Mouse (Mus musculus) kidney, embryonic 15.5 days (tissue): ENCODE measurements around the gene Snf8. TPM values are rescaled to one million over a fixed set of nuclear protein-coding genes. Genes with fewer than 3 reads are reported as not detected.
A peak's percentile ranks its signal among the peaks of the same experiment; 100 is the strongest.

Source experiments
- ATAC-seq: fragments of 200-750 bp; cut with Nextera tagmentation; replicated peaks from 2 replicates; pipeline ENCODE4 v1.8.0; 2017; ENCODE audit warnings: moderate TSS enrichment; ENCODE audit not compliant: low FRiP score
- H3K27ac ChIP-seq: fragments of 300-500 bp; sonication (generic); 2 replicates; pipeline ENCODE4 v1.5.1; 2015; ENCODE audit warnings: mild to moderate bottlenecking, inconsistent platforms
- H3K27me3 ChIP-seq: fragments of 300-500 bp; sonication (generic); 2 replicates; pipeline ENCODE4 v1.6.1; 2015; ENCODE audit warnings: inconsistent platforms
- H3K36me3 ChIP-seq: fragments of 300-500 bp; sonication (generic); 2 replicates; pipeline ENCODE4 v1.6.1; 2015; ENCODE audit warnings: inconsistent platforms
- H3K4me1 ChIP-seq: fragments of 300-500 bp; sonication (generic); 2 replicates; pipeline ENCODE4 v1.6.1; 2015; ENCODE audit warnings: inconsistent platforms
- H3K4me2 ChIP-seq: fragments of 300-500 bp; sonication (generic); 2 replicates; pipeline ENCODE4 v1.6.1; 2015; ENCODE audit warnings: moderate library complexity, mild to moderate bottlenecking, inconsistent platforms
- H3K4me3 ChIP-seq: fragments of 300-500 bp; sonication (generic); replicated peaks from 2 replicates; pipeline ENCODE4 v1.5.1; 2015; ENCODE audit warnings: mild to moderate bottlenecking, inconsistent platforms
- H3K9ac ChIP-seq: fragments of 300-500 bp; sonication (generic); 2 replicates; pipeline ENCODE4 v1.6.1; 2015; ENCODE audit warnings: mild to moderate bottlenecking, inconsistent platforms
- H3K9me3 ChIP-seq: fragments of 300-500 bp; sonication (generic); replicated peaks from 2 replicates; pipeline ENCODE4 v1.6.1; 2016; ENCODE audit warnings: inconsistent platforms
- WGBS: fragments of 180-500 bp; shearing (Covaris S2); methylation state at CpG from one replicate; pipeline ENCODE4 v1.1.7; 2015; ENCODE audit warnings: mixed read lengths; 5-methylcytosine and 5-hydroxymethylcytosine counted together
- polyA plus RNA-seq: library from polyadenylated mRNA; unstranded; fragments of >200 nt; fragmentation: Nextera tagmentation; extraction: Ambion mirVana; gene quantifications from 2 replicates; pipeline ENCODE4 v1.2.1, GENCODE M21; 2015

The Snf8 gene
- polyA plus RNA-seq, 1 experiment from 2014 or later: 98.3 TPM

- Histone ChIP-seq H3K4me2 (no peak overlapping the region), H3K9ac (no peak overlapping the region), H3K4me3 (no peak overlapping the region), H3K27ac (no peak overlapping the region), H3K9me3 (no peaks in the 10 kb centered on the region), H3K36me3 (0 out of 2 replicates have a peak, but pooled peaks cover 4% of the 10 kb centered on the region), H3K27me3 (peaks cover 9% of the 10 kb centered on the region; the same call in 1 of the 2 replicates), H3K4me1 (peaks cover 16% of the 10 kb centered on the region)
- 81% methylated on average over 2 of the region's 2 CpGs for WGBS
- ATAC-seq: no peak
Measured at GRCm38 (mm10) chr11:96031701-96032100, 3.0 kb upstream of the Snf8 start.

GRCm38 (mm10) chr11:96033264-96033663 lies 1.4 kb upstream of the Snf8 start:
- H3K36me3 ChIP-seq: peaks cover 16% of the 10 kb centered on the region; the same call in 1 of the 2 replicates
- H3K4me1 ChIP-seq: peaks cover 16% of the 10 kb centered on the region
- no peak overlapping the region for H3K4me3 ChIP-seq
- H3K9me3 ChIP-seq: no peaks in the 10 kb centered on the region
- H3K4me2 ChIP-seq: no peak overlapping the region
- ATAC-seq: no peak
- 93% methylated on average over 3 of the region's 3 CpGs for WGBS
- no peak overlapping the region for H3K9ac ChIP-seq
- H3K27me3 ChIP-seq: peaks cover 8% of the 10 kb centered on the region; the same call in 1 of the 2 replicates
- no peak overlapping the region for H3K27ac ChIP-seq

GRCm38 (mm10) chr11:96034116-96034515 lies 569 bp upstream of the Snf8 start:
- Histone ChIP-seq H3K9me3 (no peaks in the 10 kb centered on the region), H3K4me3 (peak overlapping the region; percentile 64), H3K9ac (peak overlapping the region; percentile 51; the same call in 1 of the 2 replicates), H3K27me3 (peaks cover 7% of the 10 kb centered on the region; the same call in 1 of the 2 replicates), H3K27ac (peak overlapping the region; percentile 72; the same call in 1 of the 2 replicates), H3K36me3 (peaks cover 24% of the 10 kb centered on the region), H3K4me1 (peaks cover 16% of the 10 kb centered on the region), H3K4me2 (peak overlapping the region; percentile 86)
- no peak for ATAC-seq
- 47% methylated on average over 8 of the region's 8 CpGs for WGBS

- H3K4me3 ChIP-seq: peak overlapping the region; percentile 64
- H3K27me3 ChIP-seq: no peaks in the 10 kb centered on the region
- peaks cover 28% of the 10 kb centered on the region for H3K36me3 ChIP-seq
- WGBS: 8% methylated on average over 6 of the region's 6 CpGs
- H3K9ac ChIP-seq: peak overlapping the region; percentile 51
- peak overlapping the region; percentile 86 for H3K4me2 ChIP-seq
- no peaks in the 10 kb centered on the region for H3K9me3 ChIP-seq
- no peak for ATAC-seq
- peak overlapping the region; percentile 72; the same call in 1 of the 2 replicates for H3K27ac ChIP-seq
- H3K4me1 ChIP-seq: peaks cover 16% of the 10 kb centered on the region
Measured at GRCm38 (mm10) chr11:96035133-96035532, 448 bp downstream of the Snf8 start.

GRCm38 (mm10) chr11:96037499-96037898 lies 2.8 kb downstream of the Snf8 start:
- Histone ChIP-seq H3K9ac (no peak overlapping the region), H3K4me1 (peaks cover 16% of the 10 kb centered on the region), H3K4me3 (no peak overlapping the region), H3K4me2 (no peak overlapping the region), H3K9me3 (no peaks in the 10 kb centered on the region), H3K36me3 (peaks cover 43% of the 10 kb centered on the region), H3K27me3 (no peaks in the 10 kb centered on the region), H3K27ac (no peak overlapping the region)
- ATAC-seq: no peak
- WGBS: 86% methylated on average over 5 of the region's 5 CpGs

GRCm38 (mm10) chr11:96038560-96038959 lies 3.9 kb downstream of the Snf8 start:
- 89% methylated on average over 1 of the region's 1 CpGs for WGBS
- H3K4me2 ChIP-seq: no peak overlapping the region
- no peaks in the 10 kb centered on the region for H3K27me3 ChIP-seq
- peaks cover 16% of the 10 kb centered on the region for H3K4me1 ChIP-seq
- ATAC-seq: no peak
- no peak overlapping the region for H3K4me3 ChIP-seq
- peaks cover 50% of the 10 kb centered on the region for H3K36me3 ChIP-seq
- H3K27ac ChIP-seq: no peak overlapping the region
- no peak overlapping the region for H3K9ac ChIP-seq
- no peaks in the 10 kb centered on the region for H3K9me3 ChIP-seq

GRCm38 (mm10) chr11:96044803-96045567 lies 10.3 kb downstream of the Snf8 start:
- Histone ChIP-seq H3K4me2 (no peak overlapping the region), H3K9me3 (no peaks in the 10 kb centered on the region), H3K4me3 (no peak overlapping the region), H3K4me1 (no peaks in the 10 kb centered on the region), H3K27ac (no peak overlapping the region), H3K9ac (no peak overlapping the region), H3K27me3 (no peaks in the 10 kb centered on the region), H3K36me3 (peaks cover 81% of the 10 kb centered on the region)
- ATAC-seq: no peak
- 88% methylated on average over 11 of the region's 11 CpGs for WGBS

GRCm38 (mm10) chr11:96046028-96046427 lies 11.3 kb downstream of the Snf8 start:
- ATAC-seq: no peak

GRCm38 (mm10) chr11:96046793-96047192 lies 12.1 kb downstream of the Snf8 start:
- Histone ChIP-seq H3K36me3 (peaks cover 87% of the 10 kb centered on the region), H3K27me3 (no peaks in the 10 kb centered on the region), H3K4me2 (no peak overlapping the region), H3K4me1 (no peaks in the 10 kb centered on the region), H3K9me3 (no peaks in the 10 kb centered on the region), H3K9ac (no peak overlapping the region), H3K4me3 (no peak overlapping the region), H3K27ac (no peak overlapping the region)
- ATAC-seq: no peak
- WGBS: 79% methylated on average over 2 of the region's 2 CpGs

More at GRCm38 (mm10) chr11:96046028-96046427, 11.3 kb downstream of the Snf8 start:
- 83% methylated on average over 8 of the region's 8 CpGs for WGBS
- no peak overlapping the region for H3K27ac ChIP-seq
- no peak overlapping the region for H3K4me3 ChIP-seq
- H3K4me1 ChIP-seq: no peaks in the 10 kb centered on the region
- no peaks in the 10 kb centered on the region for H3K9me3 ChIP-seq
- no peak overlapping the region for H3K4me2 ChIP-seq
- H3K9ac ChIP-seq: no peak overlapping the region
- peaks cover 84% of the 10 kb centered on the region for H3K36me3 ChIP-seq
- H3K27me3 ChIP-seq: no peaks in the 10 kb centered on the region

GRCm38 (mm10) chr11:96047469-96048373 lies 13.0 kb downstream of the Snf8 start:
- Histone ChIP-seq H3K4me1 (no peaks in the 10 kb centered on the region), H3K4me2 (no peak overlapping the region), H3K9ac (no peak overlapping the region), H3K9me3 (no peaks in the 10 kb centered on the region), H3K27ac (no peak overlapping the region), H3K36me3 (peaks cover 93% of the 10 kb centered on the region), H3K4me3 (no peak overlapping the region), H3K27me3 (no peaks in the 10 kb centered on the region)
- WGBS: 77% methylated on average over 4 of the region's 4 CpGs
- ATAC-seq: no peak

GRCm38 (mm10) chr11:96049939-96050338 lies 15.3 kb downstream of the Snf8 start:
- no peak overlapping the region for H3K4me3 ChIP-seq
- WGBS: 83% methylated on average over 4 of the region's 4 CpGs
- no peak for ATAC-seq

GRCm38 (mm10) chr11:96050854-96051253 lies 16.2 kb downstream of the Snf8 start:
- peaks cover 98% of the 10 kb centered on the region for H3K36me3 ChIP-seq
- no peak for ATAC-seq
- 96% methylated on average over 3 of the region's 3 CpGs for WGBS
- H3K27ac ChIP-seq: no peak overlapping the region
- H3K4me1 ChIP-seq: no peaks in the 10 kb centered on the region
- no peaks in the 10 kb centered on the region for H3K27me3 ChIP-seq
- no peak overlapping the region for H3K9ac ChIP-seq
- H3K9me3 ChIP-seq: no peaks in the 10 kb centered on the region
- H3K4me2 ChIP-seq: no peak overlapping the region
- no peak overlapping the region for H3K4me3 ChIP-seq

More at GRCm38 (mm10) chr11:96049939-96050338, 15.3 kb downstream of the Snf8 start:
- Histone ChIP-seq H3K27ac (no peak overlapping the region), H3K9me3 (no peaks in the 10 kb centered on the region), H3K9ac (no peak overlapping the region), H3K4me2 (no peak overlapping the region), H3K4me1 (no peaks in the 10 kb centered on the region), H3K36me3 (peaks cover 96% of the 10 kb centered on the region), H3K27me3 (no peaks in the 10 kb centered on the region)
